Mouse (Mus musculus) limb, embryonic 13.5 days (tissue): ENCODE data around the gene Marc2. TPM values are rescaled to one million over a fixed set of nuclear protein-coding genes. Genes with fewer than 3 reads are reported as not detected.

Source experiments
- ATAC-seq: fragments of 200-750 bp; cut with Nextera tagmentation; 2 replicates; pipeline ENCODE4 v1.8.0; 2017; ENCODE audit warnings: low read depth, moderate number of reproducible peaks, moderate TSS enrichment; ENCODE audit not compliant: low FRiP score
- H3K27ac ChIP-seq: fragments of 300-500 bp; sonication (generic); 2 replicates; pipeline ENCODE4 v1.5.1; 2015; ENCODE audit warnings: inconsistent platforms, mild to moderate bottlenecking, moderate library complexity
- H3K27me3 ChIP-seq: fragments of 300-500 bp; sonication (generic); 2 replicates; pipeline ENCODE4 v1.6.1; 2015; ENCODE audit warnings: mild to moderate bottlenecking, inconsistent platforms
- H3K36me3 ChIP-seq: fragments of 300-500 bp; sonication (generic); 2 replicates; pipeline ENCODE4 v1.6.1; 2015; ENCODE audit warnings: inconsistent platforms, mild to moderate bottlenecking, moderate library complexity
- H3K4me1 ChIP-seq: fragments of 300-500 bp; sonication (generic); 2 replicates; pipeline ENCODE4 v1.6.1; 2015; ENCODE audit warnings: inconsistent platforms
- H3K4me2 ChIP-seq: fragments of 300-500 bp; sonication (generic); replicated peaks from 2 replicates; pipeline ENCODE4 v1.6.1; 2015; ENCODE audit warnings: inconsistent platforms, mild to moderate bottlenecking, moderate library complexity
- H3K4me3 ChIP-seq: fragments of 300-500 bp; sonication (generic); 2 replicates; pipeline ENCODE4 v1.5.1; 2015; ENCODE audit warnings: moderate library complexity, mild to moderate bottlenecking, inconsistent platforms
- H3K9ac ChIP-seq: fragments of 300-500 bp; sonication (generic); 2 replicates; pipeline ENCODE4 v1.6.1; 2015; ENCODE audit warnings: mild to moderate bottlenecking, inconsistent platforms
- H3K9me3 ChIP-seq: fragments of 300-500 bp; sonication (generic); 2 replicates; pipeline ENCODE4 v1.6.1; 2016; ENCODE audit warnings: inconsistent platforms
- WGBS: fragments of 180-500 bp; shearing (Covaris S2); methylation state at CpG from one replicate; pipeline ENCODE4 v1.1.7; 2015; 5-methylcytosine and 5-hydroxymethylcytosine counted together
- microRNA counts: library from miRNA; unstranded; fragments of <30 nt; microRNA quantifications from one replicate; lab custom pipeline; 2016
- microRNA-seq: library from miRNA; unstranded; fragments of <30 nt; microRNA quantifications from one replicate; pipeline ENCODE4, GENCODE M21; 2016
- polyA plus RNA-seq: library from polyadenylated mRNA; unstranded; fragments of >200 nt; fragmentation: Nextera tagmentation; extraction: Ambion mirVana; gene quantifications from 2 replicates; pipeline ENCODE4 v1.2.1, GENCODE M21; 2015

The Marc2 gene
- polyA plus RNA-seq, 1 experiment from 2014 or later = 167 TPM

DNA sequence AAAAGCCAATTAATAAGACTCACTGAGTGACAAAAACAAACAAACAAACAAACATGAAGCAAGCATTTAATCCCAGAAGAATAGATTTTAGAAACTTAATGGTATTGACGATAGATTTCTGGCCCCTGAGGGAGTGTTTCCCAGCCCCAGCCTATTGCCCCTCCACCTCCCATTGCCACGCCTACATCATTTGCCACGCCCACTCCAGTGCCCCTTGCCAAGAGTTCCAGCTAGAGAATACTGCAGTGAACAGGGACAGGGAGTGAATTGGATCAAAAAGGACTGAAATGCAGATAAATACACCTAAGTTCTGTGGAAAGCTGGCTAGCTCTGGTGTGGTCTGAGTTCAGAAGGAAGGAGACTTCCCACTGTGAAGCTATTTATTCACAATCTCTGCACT lies 82.4 kb downstream of the Marc2 start:
- H3K4me2 ChIP-seq = no peak overlapping the region
- WGBS = 44% methylated on average over 3 of the region's 3 CpGs
- H3K27me3 ChIP-seq = no peaks in the 10 kb centered on the region
- no peak overlapping the region for H3K27ac ChIP-seq
- no peak for ATAC-seq
- H3K36me3 ChIP-seq = no peaks in the 10 kb centered on the region
- peaks cover 11% of the 10 kb centered on the region; the same call in 1 of the 2 replicates for H3K4me1 ChIP-seq
- H3K9ac ChIP-seq = no peak overlapping the region
- no peak overlapping the region for H3K4me3 ChIP-seq
- H3K9me3 ChIP-seq = no peaks in the 10 kb centered on the region

MicroRNAs encoded within 50 kb of the gene (microRNA counts, 519-probe panel; counts per million panel counts)
- microRNA mmu-miR-1981 (lab: Ali Mortazavi, UCI) = 3,734 counts per million, percentile 70 among the panel's probes with 10 or more counts

Small RNAs within 50 kb of the gene (microRNA-seq; reads per million reads assigned to microRNA genes)
- gene Mir1981 = 48.9 reads per million, percentile 44 among the genes with 10 or more reads in this experiment

Other genes starting within 250 kb of the Marc2 start
- 26.2 and 30.3 TPM in 2 replicates for gene Hlx, start 113.8 kb downstream of the Marc2 start, polyA plus RNA-seq
- gene Marc1, start 35.1 kb downstream of the Marc2 start, polyA plus RNA-seq = 0.11 and 0.14 TPM in 2 replicates
- gene C130074G19Rik, start 36.8 kb upstream of the Marc2 start, polyA plus RNA-seq = 1.1 and 1.6 TPM in 2 replicates
- gene Mark1, start 153.1 kb upstream of the Marc2 start, polyA plus RNA-seq = 3.4 and 3.8 TPM in 2 replicates